Mouse (Mus musculus) intestine, embryonic 14.5 days (tissue): ENCODE data around the gene Aup1. TPM values are rescaled to one million over a fixed set of nuclear protein-coding genes. Genes with fewer than 3 reads are reported as not detected.

Experiments used
- ATAC-seq: fragments of 200-750 bp; cut with Nextera tagmentation; replicated peaks from 2 replicates; pipeline ENCODE4 v1.8.0; 2017; ENCODE audit warnings: low read depth, moderate number of reproducible peaks, moderate TSS enrichment, moderate library complexity; ENCODE audit not compliant: low FRiP score, low TSS enrichment
- DNase-seq: peaks from one replicate; pipeline ENCODE4 v3.0.0-alpha.2; 2018; ENCODE audit warnings: low spot score
- H3K27ac ChIP-seq: fragments of 300-500 bp; sonication (generic); 2 replicates; pipeline ENCODE4 v1.5.1; 2014; ENCODE audit warnings: low read depth, mild to moderate bottlenecking, control low read depth
- H3K27me3 ChIP-seq: fragments of 300-500 bp; sonication (generic); replicated peaks from 2 replicates; pipeline ENCODE4 v1.6.1; 2014; ENCODE audit warnings: low read length, control low read depth; ENCODE audit not compliant: control insufficient read depth, insufficient read depth
- H3K36me3 ChIP-seq: fragments of 300-500 bp; sonication (generic); 2 replicates; pipeline ENCODE4 v1.6.1; 2014; ENCODE audit warnings: low read length, control low read depth; ENCODE audit not compliant: control insufficient read depth, insufficient read depth
- H3K4me1 ChIP-seq: fragments of 300-500 bp; sonication (generic); replicated peaks from 2 replicates; pipeline ENCODE4 v1.6.1; 2014; ENCODE audit warnings: low read length, control low read depth, mixed read lengths; ENCODE audit not compliant: control insufficient read depth, insufficient read depth
- H3K4me2 ChIP-seq: fragments of 300-500 bp; sonication (generic); 2 replicates; pipeline ENCODE4 v1.6.1; 2014; ENCODE audit warnings: low read length
- H3K4me3 ChIP-seq: fragments of 300-500 bp; sonication (generic); 2 replicates; pipeline ENCODE4 v1.5.1; 2014; ENCODE audit warnings: low read depth, low read length, control low read depth, mixed read lengths
- H3K9ac ChIP-seq: fragments of 300-500 bp; sonication (generic); 2 replicates; pipeline ENCODE4 v1.6.1; 2014; ENCODE audit warnings: mild to moderate bottlenecking, low read length
- H3K9me3 ChIP-seq: fragments of 300-500 bp; sonication (generic); 2 replicates; pipeline ENCODE4 v1.6.1; 2016; ENCODE audit warnings: low read length, control low read depth; ENCODE audit not compliant: control insufficient read depth
- WGBS: fragments of 180-500 bp; shearing (Covaris S2); extraction: QIAGEN DNeasy Blood & Tissue Kit; methylation state at CpG from one replicate; pipeline ENCODE4 v1.1.7; 2014; 5-methylcytosine and 5-hydroxymethylcytosine counted together
- microRNA counts: library from miRNA; unstranded; fragments of <30 nt; microRNA quantifications from one replicate; lab custom pipeline; 2016
- microRNA-seq: library from miRNA; unstranded; fragments of <30 nt; microRNA quantifications from one replicate; pipeline ENCODE4, GENCODE M21; 2016
- polyA plus RNA-seq: library from polyadenylated mRNA; unstranded; fragments of >200 nt; fragmentation: Nextera tagmentation; extraction: Ambion mirVana; gene quantifications from 2 replicates; pipeline ENCODE4 v1.2.1, GENCODE M21; 2014

The Aup1 gene
- polyA plus RNA-seq, 1 experiment from 2014 or later, result 158 TPM

GRCm38 (mm10) chr6:83095968-83096367, 41.6 kb downstream of the Aup1 start:
- DNase-seq (no peak), ATAC-seq (no peak)
- H3K27ac ChIP-seq, result no peak overlapping the region
- whole genome bisulfite sequencing, result 46% methylated on average over 6 of the region's 6 CpGs
- H3K4me2 ChIP-seq, result no peak overlapping the region
- no peak overlapping the region for H3K9ac ChIP-seq
- H3K27me3 ChIP-seq, result 0 out of 2 replicates have a peak, but pooled peaks cover under 1% of the 10 kb centered on the region
- H3K4me1 ChIP-seq, result peaks cover 2% of the 10 kb centered on the region; the same call in 1 of the 2 replicates
- H3K4me3 ChIP-seq, result no peak overlapping the region
- H3K9me3 ChIP-seq, result no peaks in the 10 kb centered on the region
- no peaks in the 10 kb centered on the region for H3K36me3 ChIP-seq

GRCm38 (mm10) chr6:83098411-83098810, 44.1 kb downstream of the Aup1 start:
- H3K27ac ChIP-seq, result no peak overlapping the region
- peaks cover 13% of the 10 kb centered on the region for H3K4me1 ChIP-seq
- DNase-seq, result no peak
- no peaks in the 10 kb centered on the region for H3K36me3 ChIP-seq
- no peak overlapping the region for H3K4me3 ChIP-seq
- WGBS, result 51% methylated on average over 2 of the region's 2 CpGs
- H3K4me2 ChIP-seq, result no peak overlapping the region
- H3K9me3 ChIP-seq, result no peaks in the 10 kb centered on the region
- no peaks in the 10 kb centered on the region for H3K27me3 ChIP-seq
- H3K9ac ChIP-seq, result no peak overlapping the region
- no peak for ATAC-seq

- peak; percentile 80 for ATAC-seq
- Histone ChIP-seq H3K27me3 (no peaks in the 10 kb centered on the region), H3K9me3 (no peaks in the 10 kb centered on the region), H3K4me2 (peak within 1 kb of the TSS; percentile 100), H3K4me3 (peak within 1 kb of the TSS; percentile 79), H3K4me1 (peaks cover 13% of the 10 kb centered on the region), H3K36me3 (no peaks in the 10 kb centered on the region), H3K27ac (peak within 1 kb of the TSS; percentile 77), H3K9ac (peak within 1 kb of the TSS; percentile 78)
- WGBS, result under 1% methylated on average over 25 of the region's 25 CpGs
- DNase-seq, result no peak
These were observed 47.0 kb downstream of the Aup1 start, which contains the start of the genes Ccdc142 and Gm42688 for GRCm38 (mm10) chr6:83101316-83101687. Gene Ccdc142 (plus strand): TSS chr6:83101601. Gene Gm42688 (plus strand): TSS chr6:83101617.

GRCm38 (mm10) chr6:83101688-83102556, 47.6 kb downstream of the Aup1 start:
- DNase-seq (peak; percentile 90), ATAC-seq (peak; percentile 84)
- Histone ChIP-seq H3K27ac (peak overlapping the region; percentile 77), H3K36me3 (no peaks in the 10 kb centered on the region), H3K9me3 (no peaks in the 10 kb centered on the region), H3K9ac (peak overlapping the region; percentile 78), H3K27me3 (no peaks in the 10 kb centered on the region), H3K4me1 (peaks cover 13% of the 10 kb centered on the region), H3K4me3 (peak overlapping the region; percentile 79), H3K4me2 (peak overlapping the region; percentile 100)
- under 1% methylated on average over 69 of the region's 74 CpGs for WGBS

- Histone ChIP-seq H3K4me3 (no peak overlapping the region), H3K9ac (no peak overlapping the region), H3K36me3 (no peaks in the 10 kb centered on the region), H3K27ac (no peak overlapping the region), H3K4me1 (peaks cover 13% of the 10 kb centered on the region), H3K27me3 (no peaks in the 10 kb centered on the region), H3K9me3 (no peaks in the 10 kb centered on the region), H3K4me2 (peak overlapping the region; percentile 100; the same call in 1 of the 2 replicates)
- DNase-seq (no peak), ATAC-seq (no peak)
- 48% methylated on average over 11 of the region's 11 CpGs for WGBS
These were observed 48.9 kb downstream of the Aup1 start for GRCm38 (mm10) chr6:83103130-83103650.

GRCm38 (mm10) chr6:83104158-83104557, 49.8 kb downstream of the Aup1 start:
- H3K9ac ChIP-seq, result no peak overlapping the region
- H3K4me3 ChIP-seq, result no peak overlapping the region
- H3K27ac ChIP-seq, result no peak overlapping the region
- no peaks in the 10 kb centered on the region for H3K9me3 ChIP-seq
- DNase-seq (no peak), ATAC-seq (no peak)
- peaks cover 13% of the 10 kb centered on the region for H3K4me1 ChIP-seq
- no peak overlapping the region for H3K4me2 ChIP-seq
- H3K27me3 ChIP-seq, result no peaks in the 10 kb centered on the region
- WGBS, result 82% methylated on average over 4 of the region's 4 CpGs
- H3K36me3 ChIP-seq, result no peaks in the 10 kb centered on the region

MicroRNAs encoded within 50 kb of the gene (microRNA counts, 519-probe panel; counts per million panel counts)
- not detected for microRNA mmu-miR-3470a+mmu-miR-3470b (lab: Ali Mortazavi, UCI)

Small RNA genes within 50 kb of the gene (microRNA-seq; reads per million reads assigned to microRNA genes)
- gene Mir3470a (not detected), gene Mir7040 (0.34 reads per million)

Other genes with a start within 250 kb of the Aup1 start
- 1.5 and 1.6 TPM in 2 replicates for gene Sema4f, start 114.8 kb upstream of the Aup1 start, polyA plus RNA-seq
- gene M1ap, start 107.6 kb upstream of the Aup1 start, polyA plus RNA-seq, result 0.17 and 0.47 TPM in 2 replicates
- gene Dok1, start 21.1 kb upstream of the Aup1 start, polyA plus RNA-seq, result 7.6 and 9.1 TPM in 2 replicates
- 13.6 and 14.4 TPM in 2 replicates for gene Loxl3, start 20.3 kb upstream of the Aup1 start, polyA plus RNA-seq
- gene Htra2, start 752 bp downstream of the Aup1 start, polyA plus RNA-seq, result 42.6 and 45.9 TPM in 2 replicates
- 7.7 and 8.2 TPM in 2 replicates for gene Dqx1, start 3.3 kb downstream of the Aup1 start, polyA plus RNA-seq
- gene Tlx2, start 15.8 kb downstream of the Aup1 start, polyA plus RNA-seq, result 36.4 and 43.1 TPM in 2 replicates
- gene Pcgf1, start 23.3 kb downstream of the Aup1 start, polyA plus RNA-seq, result 45.5 and 46.9 TPM in 2 replicates
- gene Lbx2, start 31.8 kb downstream of the Aup1 start, polyA plus RNA-seq, result 1.1 and 1.4 TPM in 2 replicates
- gene Ccdc142, start 47.1 kb downstream of the Aup1 start, polyA plus RNA-seq, result 2.0 and 2.9 TPM in 2 replicates
- gene Gm42688, start 47.1 kb downstream of the Aup1 start, polyA plus RNA-seq, result 2.1 and 2.6 TPM in 2 replicates
- 132 and 136 TPM in 2 replicates for gene Mrpl53, start 54.5 kb downstream of the Aup1 start, polyA plus RNA-seq
- gene Mogs, start 61.0 kb downstream of the Aup1 start, polyA plus RNA-seq, result 39.7 and 60.0 TPM in 2 replicates
- gene Wbp1, start 67.0 kb downstream of the Aup1 start, polyA plus RNA-seq, result 83.8 and 91.2 TPM in 2 replicates
- 13.4 and 13.8 TPM in 2 replicates for gene Ino80b, start 70.9 kb downstream of the Aup1 start, polyA plus RNA-seq
- gene Rtkn, start 80.9 kb downstream of the Aup1 start, polyA plus RNA-seq, result 16.9 and 17.6 TPM in 2 replicates
- gene Wdr54, start 101.9 kb downstream of the Aup1 start, polyA plus RNA-seq, result 4.3 and 6.4 TPM in 2 replicates
- gene 1700003E16Rik, start 101.9 kb downstream of the Aup1 start, polyA plus RNA-seq, result 0.47 and 0.83 TPM in 2 replicates
- gene Dctn1, start 111.4 kb downstream of the Aup1 start, polyA plus RNA-seq, result 75.3 and 76.0 TPM in 2 replicates
- 0.17 and 0.46 TPM in 2 replicates for gene Slc4a5, start 165.3 kb downstream of the Aup1 start, polyA plus RNA-seq